Mouse (Mus musculus) hindbrain, embryonic 14.5 days (tissue): ENCODE data around the gene Klhl7. TPM values are rescaled to one million over a fixed set of nuclear protein-coding genes. Genes with fewer than 3 reads are reported as not detected.

Experiments
- polyA plus RNA-seq: library from polyadenylated mRNA; unstranded; fragments of >200 nt; fragmentation: Nextera tagmentation; extraction: Ambion mirVana; gene quantifications from 2 replicates; pipeline ENCODE4 v1.2.1, GENCODE M21; 2014

Gene Klhl7
- polyA plus RNA-seq, 1 experiment from 2014 or later, result 152 TPM

Other genes with a start within 250 kb of the Klhl7 start
- 37.9 and 41.8 TPM in 2 replicates for gene Fam126a, start 69.9 kb upstream of the Klhl7 start, polyA plus RNA-seq
- 13.7 and 16.0 TPM in 2 replicates for gene Nupl2, start 64.4 kb downstream of the Klhl7 start, polyA plus RNA-seq